Mouse (Mus musculus) heart, adult 2 months (tissue): ENCODE results near the gene Urgcp.

Experiments
- CTCF ChIP-seq: fragments of 200-600 bp; IDR thresholded peaks from 2 replicates; pipeline ENCODE4 v1.8.1; 2022; ENCODE audit warnings: antibody characterized with exemption, mild to moderate bottlenecking, moderate library complexity
- EP300 ChIP-seq: fragments of 200-500 bp; IDR thresholded peaks from 2 replicates; pipeline ENCODE4 v1.6.1; 2011; ENCODE audit warnings: low read depth, low read length, control low read depth; ENCODE audit not compliant: insufficient read depth
- POLR2A ChIP-seq: fragments of 200-500 bp; IDR thresholded peaks from 2 replicates; pipeline ENCODE4 v1.6.1; 2011; ENCODE audit warnings: mild to moderate bottlenecking, low read depth, low read length, control low read depth; ENCODE audit not compliant: insufficient read depth

DNA sequence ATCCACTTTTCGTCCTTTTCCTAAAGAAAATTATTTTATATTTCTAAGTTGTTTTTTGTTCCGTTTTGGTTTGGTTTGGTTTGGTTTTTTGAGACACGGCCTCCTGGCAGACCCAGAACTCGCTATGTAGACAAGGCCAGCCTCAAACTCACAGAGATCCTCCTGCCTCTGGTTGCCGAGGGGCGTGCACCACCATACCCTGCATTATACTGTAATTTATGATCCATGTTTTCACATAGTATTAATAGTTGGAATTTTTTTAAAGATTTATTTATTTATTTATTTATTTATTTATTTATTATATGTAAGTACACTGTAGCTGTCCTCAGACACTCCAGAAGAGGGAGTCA lies 432 bp upstream of the Urgcp start:
- no peak for TF ChIP-seq EP300
- TF ChIP-seq POLR2A = no peak
- no peak for TF ChIP-seq CTCF
